Mouse (Mus musculus): Measurements from ENCODE around the gene Tas1r1.

Gene Tas1r1

DNA sequence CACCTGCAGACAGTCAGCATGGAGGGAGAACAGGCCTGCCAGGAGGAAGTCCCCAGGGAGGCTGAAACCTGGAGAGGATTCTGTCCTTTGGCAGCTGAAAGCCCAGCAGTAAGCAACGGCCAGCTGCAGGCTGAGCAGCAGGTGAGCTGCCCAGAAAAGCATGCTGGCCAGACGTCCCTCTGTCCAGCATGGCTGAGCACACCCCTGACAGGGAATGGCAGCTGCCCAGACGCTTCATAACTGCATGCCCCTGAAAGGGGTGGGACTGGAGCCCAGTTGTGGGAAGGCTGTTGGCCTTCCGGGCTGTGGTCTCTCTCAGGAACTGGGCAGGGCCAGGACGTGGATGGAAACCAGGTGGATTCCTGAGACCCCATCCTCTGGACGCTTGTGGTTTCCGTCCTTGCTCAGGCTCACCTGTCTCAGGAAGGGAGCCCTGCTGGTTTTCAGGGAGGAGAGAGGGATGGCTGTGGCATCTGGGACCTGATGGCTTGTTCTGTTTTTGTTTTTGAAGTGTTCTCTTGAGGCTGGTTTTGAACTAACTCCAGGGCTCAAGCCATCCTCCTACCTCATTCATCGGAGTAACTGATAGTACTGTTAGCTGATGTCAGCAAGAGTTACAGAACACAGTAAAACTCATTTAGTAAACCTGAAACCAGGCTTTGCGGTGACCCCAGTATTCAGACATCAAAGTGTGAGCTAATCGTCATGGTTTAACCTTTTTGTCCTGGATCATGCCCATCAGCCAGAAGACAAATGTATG, at the start of gene Tas1r1:
Gene Tas1r1, minus strand, starts transcription at position 344 of the 760 bp plus-strand sequence.
- no peak for DNase-seq

DNA sequence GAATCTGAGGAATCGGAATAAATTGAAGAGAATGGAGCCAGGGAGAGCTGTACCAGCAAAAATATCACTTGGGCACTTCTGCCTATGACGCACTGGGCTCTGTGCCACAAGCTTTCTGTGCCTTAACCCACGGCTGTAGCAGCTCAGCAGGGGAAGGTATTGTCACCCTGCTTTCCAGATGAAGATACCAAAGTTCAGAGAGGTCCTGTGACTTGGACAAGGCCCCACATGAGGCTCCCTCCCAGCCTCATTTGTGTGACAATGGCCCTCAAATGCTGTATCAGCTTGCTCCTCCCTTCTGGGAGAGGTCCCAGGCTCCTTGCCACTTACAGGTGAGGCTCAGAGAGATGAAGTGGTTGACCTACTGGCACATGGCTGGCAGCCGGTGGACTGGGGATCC, 49.8 kb upstream of the Tas1r1 start:
- no peak for DNase-seq

DNA sequence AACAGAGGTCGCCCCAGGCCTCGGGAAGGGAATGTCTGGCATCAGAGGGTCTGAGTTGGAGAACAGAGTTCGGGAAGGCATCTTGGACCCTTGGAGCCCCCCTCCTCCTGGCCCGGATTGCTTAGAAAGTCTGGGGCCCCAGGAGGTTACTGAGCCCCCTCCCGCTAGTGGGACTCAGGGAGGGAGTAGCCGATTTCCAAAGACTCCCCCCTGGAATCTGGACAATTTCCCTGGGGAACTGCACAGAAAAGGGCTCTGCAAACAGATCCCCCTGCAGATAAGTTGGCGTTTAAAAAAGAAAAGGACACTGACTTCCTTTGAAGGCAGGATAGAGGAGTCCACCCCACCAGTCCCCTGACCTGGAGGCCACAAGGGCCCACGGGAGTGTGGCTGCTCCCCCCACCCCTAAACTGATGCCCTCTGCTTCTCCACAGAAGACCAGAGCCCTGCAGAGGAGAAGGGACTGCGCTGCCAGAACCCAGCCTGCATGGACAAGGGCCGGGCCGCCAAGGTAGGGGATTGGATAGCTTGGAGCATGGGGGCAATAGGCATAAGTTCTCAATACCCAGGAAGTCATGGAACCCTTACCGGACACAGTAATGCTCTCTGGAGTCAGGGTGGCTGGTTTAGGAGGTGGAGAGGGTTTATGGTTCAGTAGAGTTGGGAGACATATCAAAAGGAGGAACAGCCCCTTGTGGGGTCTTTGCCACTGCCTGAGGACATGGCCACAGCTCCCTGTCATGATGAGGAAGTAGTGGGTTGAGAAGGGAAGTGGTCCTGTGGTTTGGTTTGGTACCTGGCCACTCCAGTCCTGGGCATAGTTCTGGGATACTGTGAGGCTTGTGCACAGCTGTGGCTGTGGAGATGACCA, 49.1 kb upstream of the Tas1r1 start:
- DNase-seq, result no peak

DNA sequence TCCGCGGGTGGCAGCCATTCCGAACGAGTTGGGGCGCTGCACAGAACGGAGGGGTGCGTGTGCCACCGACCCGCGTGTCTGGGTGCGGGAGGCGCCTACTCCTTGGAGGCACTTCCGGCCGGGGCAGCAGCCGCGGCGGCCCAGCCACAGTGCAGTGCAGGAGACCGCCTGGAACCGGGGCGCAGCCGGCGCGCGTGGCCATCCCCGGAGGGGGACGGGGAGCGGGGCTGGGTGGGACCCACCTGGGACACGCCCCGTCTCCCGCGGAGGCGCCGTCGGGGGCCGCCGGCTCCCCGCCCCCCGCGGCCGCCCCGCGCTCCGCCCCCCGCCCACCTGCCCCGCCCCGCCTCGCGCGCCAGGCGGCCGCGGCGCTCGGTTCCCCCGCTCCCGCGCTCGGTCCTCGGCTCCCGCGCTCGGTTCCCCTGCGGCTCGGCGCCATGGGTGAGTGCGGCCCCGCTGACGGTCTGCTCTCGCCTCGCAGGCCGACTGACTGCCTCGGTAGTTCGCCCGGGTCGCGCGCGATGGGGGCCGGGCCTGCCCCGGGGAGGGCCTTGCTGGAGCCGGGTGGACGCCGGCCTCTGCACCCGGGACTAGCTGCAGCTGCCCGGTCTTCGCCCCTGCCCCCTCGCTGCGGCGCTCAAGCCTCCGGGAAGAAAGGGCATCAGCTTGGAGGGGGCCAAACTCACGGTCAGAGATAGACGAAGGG, 48.3 kb upstream of the Tas1r1 start:
- peak in 1 of 2 experiments; percentile 35 for DNase-seq

DNA sequence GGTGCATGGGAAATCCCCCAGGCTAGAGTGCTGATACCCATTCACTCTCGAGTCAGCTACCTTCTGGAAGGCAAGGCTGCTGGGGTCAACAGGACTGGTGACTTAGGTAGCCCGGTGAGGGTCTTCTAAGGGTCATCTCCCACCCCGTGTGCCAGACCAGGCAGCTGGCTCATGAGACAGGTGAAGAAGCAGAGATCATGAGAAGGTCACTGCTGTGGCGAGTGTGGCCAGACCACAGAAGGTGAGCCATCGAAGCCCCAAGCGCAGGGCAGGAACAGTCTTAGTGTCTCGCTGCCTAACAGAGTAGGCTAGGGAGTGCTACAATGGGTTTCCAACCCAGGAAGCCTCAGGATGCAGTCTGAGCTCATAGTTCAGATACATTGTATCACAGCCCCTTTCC, 46.2 kb upstream of the Tas1r1 start:
- no peak for DNase-seq

DNA sequence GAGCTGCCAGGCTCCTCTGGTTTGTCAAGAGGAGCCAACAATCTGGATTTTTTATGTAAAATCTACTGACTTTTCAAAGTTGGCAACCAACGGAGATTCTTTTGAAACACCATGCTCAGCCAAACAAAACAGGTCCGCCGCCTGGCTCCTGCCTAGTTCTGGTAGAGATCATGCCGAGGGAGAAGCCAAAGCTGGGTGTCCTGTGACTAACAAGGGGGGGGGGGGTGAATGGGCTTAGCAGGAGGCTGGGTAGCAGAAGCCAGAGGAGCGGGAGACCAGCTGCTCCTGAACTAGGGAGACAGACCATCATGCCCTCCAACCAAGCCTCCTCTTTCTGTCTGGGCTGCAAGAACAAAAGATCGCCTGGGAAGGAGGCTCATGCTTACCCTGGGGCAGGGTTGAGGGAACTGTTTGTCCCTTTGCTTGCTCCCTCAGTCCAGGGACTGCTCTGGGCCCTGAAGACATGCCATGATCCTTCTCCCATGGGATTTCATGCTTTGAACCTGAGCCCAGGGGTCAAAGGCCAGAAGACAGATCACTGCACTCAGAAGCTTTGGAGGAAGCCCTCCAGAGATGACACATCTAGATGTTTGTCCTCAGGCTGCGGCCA, 45.3 kb upstream of the Tas1r1 start:
- DNase-seq, result no peak

DNA sequence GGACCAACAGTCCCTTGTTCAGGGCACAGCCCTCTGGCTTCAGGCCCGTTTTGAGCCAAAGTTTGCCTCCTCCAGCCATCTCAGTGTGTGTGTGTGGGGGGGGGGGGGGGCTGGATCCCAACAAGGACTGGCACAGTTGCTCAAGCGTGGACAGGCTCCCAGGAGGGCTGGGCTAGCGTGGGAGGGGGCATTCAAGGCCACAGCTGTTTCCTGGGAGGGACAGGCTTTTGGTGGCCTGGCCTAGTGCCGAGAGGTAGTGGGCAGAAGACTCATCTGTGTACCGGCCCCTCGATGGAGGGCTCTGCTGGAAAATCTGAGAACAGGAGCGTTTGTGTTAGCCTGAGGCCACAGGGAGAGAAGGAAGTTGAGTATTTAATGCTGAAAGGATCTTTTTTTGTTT, 41.6 kb upstream of the Tas1r1 start:
- DNase-seq, result no peak

DNA sequence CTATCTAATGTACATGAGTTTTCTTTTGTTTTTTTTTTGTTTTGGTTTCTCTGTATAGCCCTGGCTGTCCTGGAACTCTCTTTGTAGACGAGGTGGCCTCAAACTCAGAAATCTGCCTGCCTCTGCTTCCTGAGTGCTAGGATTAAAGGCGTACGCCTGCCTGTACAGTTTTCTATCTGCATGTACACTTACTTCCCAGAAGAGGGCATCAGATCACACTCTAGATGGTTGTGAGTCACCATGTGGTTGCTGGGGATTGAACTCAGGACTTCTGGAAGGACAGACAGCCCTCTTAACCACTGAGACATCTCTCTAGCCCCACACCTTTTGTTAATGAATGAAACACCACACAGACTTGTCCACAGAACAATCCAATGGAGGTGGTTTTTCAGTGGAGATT, 40.9 kb upstream of the Tas1r1 start:
- no peak for DNase-seq

DNA sequence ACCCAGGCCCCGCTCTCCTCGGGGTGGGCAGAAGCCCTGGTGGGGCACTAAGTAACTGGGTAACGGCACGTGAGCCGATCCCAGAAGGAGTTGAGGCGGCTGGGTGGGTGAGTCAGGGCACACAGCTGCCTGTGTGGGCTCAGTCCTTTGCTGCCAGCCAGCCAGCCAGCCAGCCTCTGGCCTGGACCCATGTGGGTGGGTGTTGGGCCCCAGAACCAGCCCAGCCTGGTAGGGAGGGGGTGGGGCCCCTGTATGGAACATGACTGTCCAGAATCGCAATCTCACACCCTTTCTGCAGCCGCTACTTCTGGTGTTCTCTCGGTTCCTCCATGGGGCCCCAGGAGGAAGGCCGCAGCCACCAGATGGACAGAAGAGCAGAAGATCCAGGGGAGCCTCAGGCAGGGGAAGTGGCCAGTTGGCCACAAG, 39.8 kb upstream of the Tas1r1 start:
- DNase-seq, result no peak

DNA sequence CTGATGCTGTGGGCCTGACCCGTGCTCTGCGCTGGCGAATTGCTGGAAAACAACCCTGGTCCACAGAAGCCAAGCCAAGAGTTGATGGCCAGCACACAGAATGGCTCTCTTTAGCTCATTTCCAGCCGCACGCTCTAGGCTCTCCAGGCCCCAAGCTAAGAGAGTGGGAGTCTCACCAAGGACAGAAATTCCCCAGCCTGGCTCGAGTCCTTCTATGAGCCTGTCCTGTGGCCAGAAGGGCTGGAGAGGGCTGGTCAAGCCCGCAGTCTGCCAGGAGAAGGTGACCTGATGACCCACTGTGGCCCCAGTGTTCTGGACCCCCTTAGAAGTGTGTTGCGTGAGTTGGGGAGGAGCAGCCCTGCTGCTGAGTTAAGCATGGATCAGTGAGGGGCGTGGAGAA, 38.8 kb upstream of the Tas1r1 start:
- DNase-seq, result no peak

DNA sequence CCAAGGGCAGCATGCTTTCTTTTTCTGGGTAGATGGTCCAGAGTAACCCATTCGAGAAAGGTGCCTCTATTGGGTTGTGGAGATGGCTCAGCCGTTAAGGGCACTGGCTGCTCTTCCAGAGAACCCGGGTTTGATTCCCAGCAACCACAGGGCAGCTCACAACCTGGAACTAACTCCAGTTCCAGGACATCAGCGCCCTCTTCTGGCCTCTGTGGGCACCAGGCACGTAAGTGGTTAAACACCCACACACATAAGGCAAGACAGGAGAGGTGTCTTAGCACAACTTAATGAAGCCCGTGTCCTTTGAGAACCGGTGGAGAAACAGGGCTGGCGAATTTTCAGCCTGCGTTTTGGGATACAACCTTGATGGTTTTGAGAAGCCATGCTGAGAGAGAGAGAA, 36.2 kb upstream of the Tas1r1 start:
- no peak for DNase-seq

DNA sequence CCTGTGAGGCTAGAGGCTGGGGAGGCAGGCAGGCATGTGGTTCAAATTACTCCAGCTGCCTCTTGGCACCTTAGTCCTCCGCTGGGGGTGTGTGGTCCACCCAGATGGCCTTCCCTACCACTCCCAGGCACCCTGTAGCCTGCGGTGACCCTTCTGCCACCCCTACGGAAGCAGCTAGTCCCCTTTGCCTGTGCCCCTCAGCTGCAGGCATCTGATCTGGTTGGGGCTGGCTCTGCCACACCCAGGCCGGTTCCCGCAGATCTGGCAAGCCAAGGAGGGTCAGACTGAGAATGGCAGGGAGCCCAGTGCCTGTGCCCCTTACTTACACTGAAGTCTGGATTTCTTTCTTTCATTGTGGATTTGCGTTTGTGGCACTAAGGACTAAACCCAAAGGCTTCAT, 35.3 kb upstream of the Tas1r1 start:
- DNase-seq, result no peak

DNA sequence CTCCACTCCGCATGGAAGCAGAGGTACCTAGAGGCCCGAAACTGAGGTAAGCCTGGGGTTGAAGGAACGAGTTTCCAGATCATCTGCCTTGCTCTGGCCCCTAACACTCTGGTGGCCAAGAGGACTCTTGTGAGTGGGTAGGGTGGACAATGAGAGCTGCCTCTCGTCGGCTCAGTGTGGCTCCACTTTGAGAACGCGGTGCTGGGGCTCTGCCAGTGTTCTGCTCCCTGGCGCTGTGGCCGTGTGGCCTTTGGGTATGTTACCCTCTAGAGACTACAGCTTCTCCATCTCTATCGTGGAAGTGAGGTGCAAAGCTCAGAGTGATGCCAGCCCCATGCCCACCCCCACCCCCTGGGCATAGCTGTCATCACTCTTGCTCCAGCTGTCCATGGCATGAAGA, 34.3 kb upstream of the Tas1r1 start:
- DNase-seq, result no peak

DNA sequence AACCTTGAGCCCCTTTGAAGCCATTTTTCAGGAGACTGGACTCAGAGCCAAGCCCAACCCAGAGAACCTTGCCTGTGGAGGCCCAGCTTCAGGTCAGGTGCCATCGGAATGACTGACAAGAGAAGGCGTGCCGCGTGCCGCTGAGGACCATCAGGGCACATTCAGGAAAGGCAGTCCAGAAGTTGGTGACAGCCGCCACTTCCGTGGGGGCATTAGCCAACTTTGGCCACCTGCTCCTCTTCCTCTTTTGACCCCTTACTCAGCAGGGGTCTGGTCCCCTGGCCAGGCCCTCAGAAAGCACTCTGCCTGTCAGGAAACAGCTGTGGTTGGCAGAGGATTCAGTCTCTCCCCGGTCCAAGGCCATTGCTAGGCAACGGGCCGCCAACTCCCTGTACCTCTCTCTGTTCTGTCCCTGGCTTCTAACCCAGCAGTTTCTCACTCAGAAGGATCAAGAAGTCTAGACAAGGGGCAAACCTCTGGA, 33.8 kb upstream of the Tas1r1 start, which contains the start of gene Plekhg5:
Gene Plekhg5, plus strand, starts transcription at position 378 of the 481 bp plus-strand sequence.
- no peak for DNase-seq

DNA sequence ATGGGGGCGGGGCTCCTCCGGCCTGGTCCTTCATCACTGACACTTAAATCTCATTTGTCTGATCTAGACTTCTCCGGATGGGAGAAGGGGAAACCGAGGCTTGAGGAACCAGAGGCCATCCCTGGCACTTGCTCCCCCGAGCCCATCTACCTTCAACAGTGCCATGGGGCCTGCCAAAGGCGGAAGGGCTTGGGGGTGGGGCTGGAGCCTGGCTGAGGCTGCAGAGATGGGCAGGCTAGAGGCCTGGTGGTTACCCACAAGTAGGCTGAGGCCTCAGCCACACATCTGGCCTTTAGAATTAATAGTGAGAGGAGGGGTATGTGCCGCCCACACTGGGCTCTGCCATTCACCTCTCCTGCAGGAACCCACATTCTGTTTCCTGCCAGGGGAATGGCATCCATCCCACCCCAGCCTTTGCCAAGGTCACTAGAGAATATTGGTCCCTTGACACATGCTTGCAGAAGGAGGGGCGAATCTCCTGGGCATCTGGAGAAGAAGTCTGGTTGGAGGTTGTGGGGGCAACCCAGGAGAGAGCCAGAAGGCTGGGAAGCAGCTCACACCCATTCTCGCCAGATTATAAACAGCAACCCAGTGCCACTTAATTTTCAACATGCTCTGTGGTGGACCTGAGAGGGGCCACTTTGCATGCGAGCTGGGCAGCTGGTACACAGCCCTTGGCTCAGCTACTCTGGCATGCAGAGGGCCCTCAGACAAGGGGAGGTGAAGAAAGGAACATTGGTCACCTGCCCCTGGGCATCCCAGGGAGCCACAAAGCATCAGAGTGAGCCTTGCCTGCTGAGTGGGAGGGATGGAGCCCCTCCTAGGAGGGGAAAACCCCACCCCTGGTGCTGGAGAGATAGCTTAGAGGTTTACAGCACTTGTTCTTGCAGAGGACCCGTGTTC, 32.4 kb upstream of the Tas1r1 start:
- DNase-seq, result no peak

DNA sequence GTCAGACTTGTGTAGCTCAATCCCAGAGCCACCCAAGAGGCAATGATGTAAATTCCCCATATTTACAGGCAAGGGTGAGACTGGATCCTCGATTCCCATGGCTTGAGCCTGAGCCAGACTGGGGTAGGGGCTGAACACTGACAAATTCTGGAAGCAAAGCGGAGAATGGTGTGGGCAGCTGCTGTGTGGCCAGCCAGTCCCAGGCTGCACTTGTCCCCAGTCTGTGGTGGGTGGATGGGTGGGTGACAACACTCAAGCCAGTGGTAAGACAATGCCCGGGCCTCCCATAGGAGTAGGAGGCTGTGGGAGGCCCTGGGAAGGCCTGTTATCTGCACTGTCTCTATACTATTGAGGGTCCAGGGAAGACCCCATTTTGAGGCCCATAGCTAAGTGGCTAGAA, 30.9 kb upstream of the Tas1r1 start:
- no peak for DNase-seq

DNA sequence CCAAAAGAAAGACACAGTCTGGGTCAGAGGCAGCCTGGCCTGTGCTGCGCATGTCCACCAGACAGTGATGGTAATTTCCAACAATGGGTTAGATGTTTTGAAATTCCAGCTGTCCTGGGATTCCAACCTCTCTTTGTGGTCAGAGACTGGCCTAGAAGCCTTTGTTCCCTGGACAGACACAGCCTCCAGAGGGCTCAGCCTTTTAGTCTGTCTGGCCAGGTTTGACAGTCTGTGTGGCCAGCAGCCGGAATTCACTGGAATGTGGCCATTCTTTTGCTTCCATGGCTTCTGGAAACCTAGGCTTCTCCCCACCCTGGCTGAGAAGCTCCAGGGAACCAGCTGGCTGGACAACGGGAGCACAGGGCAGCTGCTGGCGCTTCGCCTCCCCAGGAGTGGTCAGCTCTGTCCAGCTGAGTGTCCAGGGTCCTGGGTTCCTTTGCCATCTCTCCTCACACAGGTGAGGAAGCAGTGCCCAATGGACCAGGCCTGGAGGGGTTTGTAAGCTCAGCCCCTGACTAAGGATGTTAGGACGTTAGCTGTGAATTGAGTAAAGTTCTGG, 29.9 kb upstream of the Tas1r1 start:
- DNase-seq, result no peak

DNA sequence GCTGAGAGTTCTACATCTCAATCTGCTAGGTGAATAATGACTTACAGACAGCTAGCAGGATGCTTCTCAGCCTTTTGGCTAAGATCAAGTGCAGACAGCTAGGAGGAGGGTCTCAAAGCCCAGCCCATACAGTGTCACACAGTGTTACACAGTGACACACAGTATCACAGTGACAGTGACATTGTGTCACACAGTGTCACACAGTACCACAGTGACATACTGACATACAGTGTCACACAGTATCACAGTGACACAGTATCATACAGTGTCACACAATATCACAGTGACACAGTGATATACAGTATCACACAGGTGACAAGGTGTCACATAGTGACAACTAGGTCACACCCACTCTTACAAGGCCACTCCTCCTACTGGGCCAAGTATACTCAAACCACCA, 28.9 kb upstream of the Tas1r1 start:
- DNase-seq, result no peak

DNA sequence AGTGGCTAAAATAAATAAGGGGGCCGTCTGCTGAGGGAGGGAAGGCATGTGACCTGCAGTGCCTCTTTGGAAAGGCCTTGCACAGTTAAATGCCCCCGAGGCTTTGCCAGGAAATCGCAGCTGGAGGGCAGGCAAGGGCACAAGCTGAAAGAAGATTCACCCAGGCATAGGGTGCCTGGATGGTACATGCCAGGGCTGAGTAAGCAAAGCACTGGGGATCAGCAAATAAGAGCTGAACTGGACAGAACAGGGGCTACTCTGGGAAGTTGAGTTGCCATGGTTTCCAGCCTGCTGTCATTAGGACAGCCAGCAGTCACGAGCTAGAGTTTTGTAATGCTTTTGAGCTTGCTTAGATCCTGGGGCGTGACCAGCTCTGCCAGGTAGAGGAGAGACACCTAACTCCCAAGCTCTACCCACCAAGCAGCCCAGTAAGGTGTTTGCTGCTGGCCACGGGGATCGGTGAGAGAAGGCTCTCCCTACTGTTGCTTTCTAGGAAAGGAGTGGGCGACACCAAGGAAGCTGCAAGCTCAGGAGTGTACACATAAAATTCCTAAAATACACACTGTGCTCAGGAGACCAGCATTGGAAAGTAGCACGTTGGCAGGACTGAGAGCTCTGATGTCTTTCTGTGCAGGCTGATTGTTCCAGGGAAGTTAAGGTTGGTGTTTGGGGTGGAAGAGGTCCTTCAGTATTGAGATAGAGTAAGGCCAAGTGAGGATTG, 24.2 kb upstream of the Tas1r1 start:
- no peak for DNase-seq

DNA sequence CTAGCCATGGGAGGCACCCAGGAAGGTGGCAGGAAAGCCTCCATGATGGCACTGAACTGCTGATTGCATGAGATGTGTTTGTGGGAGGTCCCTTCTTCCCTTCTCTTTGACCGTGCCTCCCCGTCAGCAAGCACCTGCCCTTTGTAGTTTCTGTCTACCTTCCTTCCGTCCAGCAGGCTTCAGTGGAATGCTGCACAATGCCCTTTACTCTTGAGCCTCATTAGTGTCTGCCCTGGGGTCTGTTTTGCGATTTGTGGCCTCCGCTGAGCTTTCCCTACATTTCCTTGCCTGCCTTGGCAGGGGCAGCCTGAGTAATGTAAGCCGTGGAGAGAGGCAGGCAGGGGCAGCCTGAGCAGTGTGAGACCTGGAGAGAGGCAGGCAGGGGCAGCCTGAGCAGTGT, 6.2 kb upstream of the Tas1r1 start:
- DNase-seq, result no peak

DNA sequence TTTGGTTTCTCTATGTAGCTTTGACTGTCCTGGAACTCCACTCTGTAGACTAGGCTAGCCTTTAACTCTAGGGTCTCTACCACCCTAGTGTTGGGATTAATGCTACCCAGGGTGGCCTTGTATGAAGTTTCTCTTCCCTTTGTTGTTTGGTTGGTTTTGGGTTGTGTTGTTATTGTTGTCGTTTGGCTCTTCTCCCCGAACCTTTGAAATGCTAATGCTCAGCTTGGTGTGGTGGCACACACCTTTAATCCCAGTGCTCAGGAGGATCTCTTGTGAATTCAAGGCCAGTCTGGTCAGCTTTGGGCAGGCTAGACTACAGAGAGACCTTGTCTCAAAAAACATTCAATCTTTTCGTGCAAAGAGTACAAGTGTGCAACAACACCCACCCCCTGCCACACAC, 4.8 kb upstream of the Tas1r1 start:
- DNase-seq, result no peak
